Mouse (Mus musculus): Measurements from ENCODE around the gene Gm11042. TPM values are rescaled to one million over a fixed set of nuclear protein-coding genes. Genes with fewer than 3 reads are reported as not detected.

Gene Gm11042
- not detected in 2 replicates for polyA plus RNA-seq (2014; fragmentation: Nextera tagmentation; extraction: Ambion mirVana)

DNA sequence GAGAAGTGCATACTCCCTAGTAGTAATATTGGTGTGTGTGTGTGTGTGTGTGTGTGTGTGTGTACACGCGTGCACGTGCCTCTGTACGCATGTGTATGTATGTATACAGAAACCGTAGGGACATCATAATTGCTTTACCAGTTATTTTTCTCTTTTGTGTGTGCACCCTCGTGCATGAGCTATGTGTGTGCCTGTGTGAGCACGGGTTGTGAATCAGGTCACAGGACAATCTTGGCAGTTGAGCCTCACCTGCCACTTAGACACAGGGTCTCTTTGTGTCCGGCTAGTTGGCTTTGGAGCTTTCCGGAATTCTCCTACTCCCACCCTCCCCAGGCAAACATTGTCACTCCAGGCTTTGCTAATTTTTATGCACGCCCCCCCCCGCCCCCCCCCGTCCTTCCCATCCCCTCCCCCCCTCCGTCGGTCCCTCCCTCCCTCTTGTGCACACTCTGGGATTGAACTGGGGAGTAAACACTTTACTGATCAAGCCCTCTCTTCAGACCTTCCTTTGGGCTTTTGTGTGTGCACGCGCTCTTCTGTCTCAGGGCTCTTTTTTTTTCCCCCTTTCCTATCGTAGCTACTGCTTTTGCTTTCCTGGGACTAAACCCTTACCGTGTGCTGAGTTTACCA is at the start of gene Gm11042:
Gene Gm11042, minus strand, starts transcription at position 51 of the 630 bp plus-strand sequence.
- ATAC-seq (replicated peaks; ENCODE audit: low FRiP score, low TSS enrichment, low read depth) (peak; percentile 59), DNase-seq (ENCODE audit: low spot score) (peak; percentile 60)
- no peaks in the 10 kb centered on the region for H3K9me3 ChIP-seq (ENCODE audit: control insufficient read depth, low read length)
- peak within 1 kb of the TSS; percentile 62 for H3K4me2 ChIP-seq (ENCODE audit: low read length)
- peak within 1 kb of the TSS; percentile 63 for H3K9ac ChIP-seq (ENCODE audit: low read length)
- H3K27ac ChIP-seq (ENCODE audit: low read depth): no peak within 1 kb of the TSS
- no peaks in the 10 kb centered on the region for H3K36me3 ChIP-seq (ENCODE audit: control insufficient read depth, insufficient read depth, low read length)
- H3K27me3 ChIP-seq (replicated peaks; ENCODE audit: control insufficient read depth, insufficient read depth, low read length): no peaks in the 10 kb centered on the region
- peak within 1 kb of the TSS; percentile 51 for H3K4me3 ChIP-seq (ENCODE audit: low read depth, low read length)
- 30% methylated on average over 15 of the region's 18 CpGs for WGBS
- no peaks in the 10 kb centered on the region for H3K4me1 ChIP-seq (replicated peaks; ENCODE audit: control insufficient read depth, insufficient read depth, low read length)

DNA sequence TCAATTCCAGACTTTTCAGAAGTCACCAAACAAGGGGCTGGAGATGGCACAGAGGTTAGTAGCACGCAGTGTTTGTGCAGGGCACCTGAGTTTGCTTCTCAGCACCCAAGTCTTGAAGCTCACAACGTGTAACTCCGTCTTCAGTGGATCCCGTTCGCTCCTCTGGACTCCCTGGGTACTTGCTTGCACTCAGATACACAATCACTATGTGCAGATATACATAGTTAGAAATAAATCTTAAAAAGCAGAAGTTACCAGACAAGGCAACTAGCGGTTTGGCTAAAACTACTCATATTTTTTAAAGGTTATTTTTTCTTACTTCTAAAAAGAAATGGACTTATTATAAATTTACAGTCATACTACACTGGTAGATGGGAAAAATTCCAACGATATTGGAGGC is 48.3 kb upstream of the Gm11042 start:
- no peak for DNase-seq (ENCODE audit: low spot score)
- Histone ChIP-seq H3K4me2 (ENCODE audit: low read length) (no peak overlapping the region), H3K9ac (ENCODE audit: low read length) (no peak overlapping the region), H3K27me3 (replicated peaks; ENCODE audit: control insufficient read depth, insufficient read depth, low read length) (no peaks in the 10 kb centered on the region), H3K36me3 (ENCODE audit: control insufficient read depth, insufficient read depth, low read length) (no peaks in the 10 kb centered on the region), H3K27ac (ENCODE audit: low read depth) (no peak overlapping the region), H3K4me3 (ENCODE audit: low read depth, low read length) (no peak overlapping the region), H3K9me3 (ENCODE audit: control insufficient read depth, low read length) (no peaks in the 10 kb centered on the region), H3K4me1 (replicated peaks; ENCODE audit: control insufficient read depth, insufficient read depth, low read length) (no peaks in the 10 kb centered on the region)
- WGBS: 86% methylated on average over 7 of the region's 7 CpGs
- no peak for ATAC-seq (replicated peaks; ENCODE audit: low FRiP score, low TSS enrichment, low read depth)

DNA sequence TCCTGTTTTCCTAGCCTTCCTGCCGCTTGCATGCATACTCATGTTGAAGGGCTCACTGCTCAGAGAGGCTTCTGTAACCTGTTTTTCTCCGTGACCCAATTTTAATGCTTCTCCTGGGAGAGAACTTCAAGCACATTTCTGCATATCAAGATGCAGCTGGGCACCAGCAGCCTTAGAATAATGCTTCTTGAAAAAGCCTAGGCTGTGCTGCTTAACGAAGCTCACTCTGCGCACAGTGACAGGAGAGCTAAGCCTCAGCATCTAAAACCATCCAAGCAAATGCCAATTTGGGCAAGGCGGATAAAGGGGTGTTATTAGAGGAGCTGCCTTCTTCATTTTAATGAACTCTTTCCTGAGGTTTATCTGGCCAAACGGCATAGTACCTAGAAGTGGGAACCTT is 46.9 kb upstream of the Gm11042 start:
- no peak for DNase-seq (ENCODE audit: low spot score)
- 85% methylated on average over 6 of the region's 6 CpGs for WGBS
- no peak overlapping the region for H3K9ac ChIP-seq (ENCODE audit: low read length)
- H3K4me3 ChIP-seq (ENCODE audit: low read depth, low read length): no peak overlapping the region
- H3K27ac ChIP-seq (ENCODE audit: low read depth): no peak overlapping the region
- ATAC-seq (replicated peaks; ENCODE audit: low FRiP score, low TSS enrichment, low read depth): no peak
- H3K4me2 ChIP-seq (ENCODE audit: low read length): no peak overlapping the region
- H3K27me3 ChIP-seq (replicated peaks; ENCODE audit: control insufficient read depth, insufficient read depth, low read length): no peaks in the 10 kb centered on the region
- H3K36me3 ChIP-seq (ENCODE audit: control insufficient read depth, insufficient read depth, low read length): no peaks in the 10 kb centered on the region
- no peaks in the 10 kb centered on the region for H3K9me3 ChIP-seq (ENCODE audit: control insufficient read depth, low read length)
- H3K4me1 ChIP-seq (replicated peaks; ENCODE audit: control insufficient read depth, insufficient read depth, low read length): no peaks in the 10 kb centered on the region

DNA sequence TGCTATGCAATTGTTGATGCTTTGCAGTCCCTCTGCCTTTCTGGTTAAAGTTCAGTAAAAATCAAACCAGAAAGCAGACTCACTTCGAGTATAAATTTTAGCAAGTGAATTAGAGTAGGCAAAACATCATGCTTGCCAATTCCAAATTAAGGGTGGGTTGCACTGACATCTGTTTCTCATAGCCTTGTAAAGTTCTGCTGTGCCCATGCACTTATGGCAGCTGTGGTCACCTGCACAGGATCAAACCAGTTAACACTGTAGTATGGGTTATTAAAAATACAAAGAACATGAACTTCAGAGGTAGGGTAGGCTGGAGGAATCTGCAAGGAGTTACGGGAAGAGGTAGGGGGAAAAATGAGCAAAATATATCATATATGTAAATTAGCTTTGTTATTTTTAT is 46.3 kb upstream of the Gm11042 start:
- Histone ChIP-seq H3K9ac (ENCODE audit: low read length) (no peak overlapping the region), H3K4me3 (ENCODE audit: low read depth, low read length) (no peak overlapping the region), H3K27me3 (replicated peaks; ENCODE audit: control insufficient read depth, insufficient read depth, low read length) (no peaks in the 10 kb centered on the region), H3K4me1 (replicated peaks; ENCODE audit: control insufficient read depth, insufficient read depth, low read length) (no peaks in the 10 kb centered on the region), H3K9me3 (ENCODE audit: control insufficient read depth, low read length) (no peaks in the 10 kb centered on the region), H3K4me2 (ENCODE audit: low read length) (no peak overlapping the region), H3K36me3 (ENCODE audit: control insufficient read depth, insufficient read depth, low read length) (no peaks in the 10 kb centered on the region), H3K27ac (ENCODE audit: low read depth) (no peak overlapping the region)
- DNase-seq (ENCODE audit: low spot score): no peak
- WGBS: 69% methylated on average over 2 of the region's 2 CpGs
- no peak for ATAC-seq (replicated peaks; ENCODE audit: low FRiP score, low TSS enrichment, low read depth)

DNA sequence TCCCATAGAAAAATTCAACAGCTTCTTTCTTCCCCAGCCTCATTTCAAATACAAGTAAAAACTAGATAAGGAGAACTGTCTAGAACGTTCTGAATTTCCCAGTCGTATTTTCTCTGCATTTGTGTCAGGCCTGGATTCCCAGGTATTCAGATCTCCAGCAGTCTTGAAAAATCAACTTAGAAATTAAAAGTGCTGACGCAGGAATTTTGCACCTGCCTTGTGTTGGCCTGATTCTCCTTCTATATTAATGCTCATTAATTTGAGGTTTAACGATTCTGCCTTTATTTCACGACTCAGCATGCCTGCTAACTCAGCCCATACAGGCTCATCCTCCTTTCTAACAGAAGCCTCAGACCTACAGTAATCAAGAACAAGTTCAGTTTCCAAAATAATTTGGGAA is 43.6 kb upstream of the Gm11042 start:
- Histone ChIP-seq H3K9me3 (ENCODE audit: control insufficient read depth, low read length) (no peaks in the 10 kb centered on the region), H3K4me1 (replicated peaks; ENCODE audit: control insufficient read depth, insufficient read depth, low read length) (no peaks in the 10 kb centered on the region), H3K27me3 (replicated peaks; ENCODE audit: control insufficient read depth, insufficient read depth, low read length) (no peaks in the 10 kb centered on the region), H3K27ac (ENCODE audit: low read depth) (no peak overlapping the region), H3K9ac (ENCODE audit: low read length) (no peak overlapping the region), H3K36me3 (ENCODE audit: control insufficient read depth, insufficient read depth, low read length) (no peaks in the 10 kb centered on the region), H3K4me3 (ENCODE audit: low read depth, low read length) (no peak overlapping the region), H3K4me2 (ENCODE audit: low read length) (no peak overlapping the region)
- WGBS: 83% methylated on average over 5 of the region's 5 CpGs
- ATAC-seq (replicated peaks; ENCODE audit: low FRiP score, low TSS enrichment, low read depth) (no peak), DNase-seq (ENCODE audit: low spot score) (no peak)

DNA sequence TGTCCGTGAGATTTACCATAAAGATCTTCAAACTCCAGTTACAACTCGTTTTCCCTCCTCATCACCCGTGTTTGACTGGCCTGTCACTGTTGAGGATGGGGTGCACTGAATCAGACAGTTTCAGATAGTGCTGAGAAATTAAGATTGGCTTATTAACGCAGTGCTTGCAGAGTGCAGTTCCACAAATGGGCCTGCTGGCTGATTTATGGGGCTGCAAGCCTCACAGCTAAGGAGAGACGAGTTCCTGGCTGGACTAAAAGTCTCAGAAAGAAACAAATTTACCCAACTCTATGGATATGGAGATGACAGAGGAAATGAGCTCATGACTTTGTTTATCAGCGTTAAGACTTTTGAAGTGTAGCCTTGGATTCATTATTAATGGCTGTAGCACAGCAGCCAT is 41.6 kb upstream of the Gm11042 start:
- DNase-seq (ENCODE audit: low spot score) (no peak), ATAC-seq (replicated peaks; ENCODE audit: low FRiP score, low TSS enrichment, low read depth) (no peak)
- Histone ChIP-seq H3K36me3 (ENCODE audit: control insufficient read depth, insufficient read depth, low read length) (no peaks in the 10 kb centered on the region), H3K4me2 (ENCODE audit: low read length) (no peak overlapping the region), H3K9ac (ENCODE audit: low read length) (no peak overlapping the region), H3K9me3 (ENCODE audit: control insufficient read depth, low read length) (no peaks in the 10 kb centered on the region), H3K27ac (ENCODE audit: low read depth) (no peak overlapping the region), H3K4me3 (ENCODE audit: low read depth, low read length) (no peak overlapping the region), H3K27me3 (replicated peaks; ENCODE audit: control insufficient read depth, insufficient read depth, low read length) (no peaks in the 10 kb centered on the region), H3K4me1 (replicated peaks; ENCODE audit: control insufficient read depth, insufficient read depth, low read length) (no peaks in the 10 kb centered on the region)
- 40% methylated on average over 6 of the region's 6 CpGs for WGBS

DNA sequence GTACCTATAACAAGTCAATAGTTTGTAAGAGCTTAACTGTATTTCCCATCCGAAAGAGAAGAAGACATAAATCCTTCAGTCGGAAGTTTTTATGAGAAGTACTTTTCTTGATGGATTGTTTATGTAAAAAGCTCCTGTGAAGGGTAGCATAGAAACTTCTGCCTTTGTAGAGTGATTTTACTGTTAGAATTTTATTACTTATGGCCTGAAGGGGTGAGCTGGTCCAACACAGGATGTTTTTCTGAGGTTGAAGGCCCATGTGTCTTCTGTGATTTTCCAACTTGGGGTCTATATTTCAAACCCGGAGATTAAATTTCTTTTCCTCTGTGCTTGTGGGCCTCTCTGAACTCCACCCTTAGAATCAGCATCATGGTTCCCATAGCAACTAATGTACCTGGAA is 26.5 kb upstream of the Gm11042 start:
- ATAC-seq (replicated peaks; ENCODE audit: low FRiP score, low TSS enrichment, low read depth): no peak

DNA sequence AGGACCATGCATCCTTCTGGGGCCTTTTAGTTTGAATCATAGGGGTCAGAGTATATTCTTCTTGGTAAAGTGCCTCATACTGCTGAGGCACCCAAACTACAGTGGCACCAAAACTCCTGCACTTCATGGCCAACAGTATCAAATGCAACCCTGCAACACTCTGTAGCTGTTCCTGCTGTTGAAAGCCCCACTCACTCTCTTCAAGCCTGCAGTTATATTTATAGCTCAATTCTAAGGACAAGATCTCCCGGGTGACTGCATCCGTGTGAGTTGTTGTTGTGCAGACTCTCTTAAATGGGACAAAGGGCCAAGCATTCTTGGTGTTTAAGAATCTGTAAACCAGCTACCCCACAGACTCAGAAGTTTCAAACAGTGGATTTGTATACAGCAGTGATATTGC is 23.9 kb upstream of the Gm11042 start:
- no peak overlapping the region for H3K27ac ChIP-seq (ENCODE audit: low read depth)
- 49% methylated on average over 2 of the region's 2 CpGs for WGBS
- DNase-seq (ENCODE audit: low spot score): no peak

More for the DNA sequence above, 26.5 kb upstream of the Gm11042 start:
- no peak overlapping the region for H3K4me3 ChIP-seq (ENCODE audit: low read depth, low read length)
- H3K36me3 ChIP-seq (ENCODE audit: control insufficient read depth, insufficient read depth, low read length): no peaks in the 10 kb centered on the region
- no peak overlapping the region for H3K9ac ChIP-seq (ENCODE audit: low read length)
- no peaks in the 10 kb centered on the region for H3K27me3 ChIP-seq (replicated peaks; ENCODE audit: control insufficient read depth, insufficient read depth, low read length)
- no peak overlapping the region for H3K27ac ChIP-seq (ENCODE audit: low read depth)
- no peak for DNase-seq (ENCODE audit: low spot score)
- no peaks in the 10 kb centered on the region for H3K4me1 ChIP-seq (replicated peaks; ENCODE audit: control insufficient read depth, insufficient read depth, low read length)
- no peak overlapping the region for H3K4me2 ChIP-seq (ENCODE audit: low read length)
- no peaks in the 10 kb centered on the region for H3K9me3 ChIP-seq (ENCODE audit: control insufficient read depth, low read length)
- WGBS: 57% methylated on average over 3 of the region's 3 CpGs

DNA sequence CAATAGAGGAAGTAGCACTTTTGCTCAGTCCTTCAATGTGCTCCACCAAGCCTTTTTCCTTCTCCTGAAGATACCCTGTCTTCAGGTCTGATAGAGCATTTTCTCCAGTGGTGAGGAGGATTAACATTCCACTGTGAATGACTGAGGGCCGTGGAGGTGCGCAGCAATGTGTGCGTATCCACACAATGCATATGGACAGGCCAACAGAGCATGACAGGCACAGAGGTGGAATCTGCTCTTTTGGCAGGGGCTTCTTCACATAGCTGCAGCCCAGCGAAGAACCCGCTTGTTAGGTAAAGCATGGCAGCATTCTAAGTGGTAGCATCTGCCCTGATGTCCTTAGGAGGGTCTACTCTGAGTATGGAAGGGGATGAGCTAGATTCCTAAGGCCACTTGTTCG is 17.5 kb upstream of the Gm11042 start:
- H3K9me3 ChIP-seq (ENCODE audit: control insufficient read depth, low read length): no peaks in the 10 kb centered on the region
- H3K4me1 ChIP-seq (replicated peaks; ENCODE audit: control insufficient read depth, insufficient read depth, low read length): no peaks in the 10 kb centered on the region
- 94% methylated on average over 6 of the region's 6 CpGs for WGBS
- H3K4me2 ChIP-seq (ENCODE audit: low read length): no peak overlapping the region
- no peak for DNase-seq (ENCODE audit: low spot score)
- no peaks in the 10 kb centered on the region for H3K36me3 ChIP-seq (ENCODE audit: control insufficient read depth, insufficient read depth, low read length)
- no peak for ATAC-seq (replicated peaks; ENCODE audit: low FRiP score, low TSS enrichment, low read depth)
- no peak overlapping the region for H3K27ac ChIP-seq (ENCODE audit: low read depth)
- H3K4me3 ChIP-seq (ENCODE audit: low read depth, low read length): no peak overlapping the region
- no peaks in the 10 kb centered on the region for H3K27me3 ChIP-seq (replicated peaks; ENCODE audit: control insufficient read depth, insufficient read depth, low read length)
- H3K9ac ChIP-seq (ENCODE audit: low read length): no peak overlapping the region

More for the DNA sequence above, 23.9 kb upstream of the Gm11042 start:
- Histone ChIP-seq H3K27me3 (replicated peaks; ENCODE audit: control insufficient read depth, insufficient read depth, low read length) (no peaks in the 10 kb centered on the region), H3K36me3 (ENCODE audit: control insufficient read depth, insufficient read depth, low read length) (no peaks in the 10 kb centered on the region), H3K9me3 (ENCODE audit: control insufficient read depth, low read length) (no peaks in the 10 kb centered on the region), H3K9ac (ENCODE audit: low read length) (no peak overlapping the region), H3K4me1 (replicated peaks; ENCODE audit: control insufficient read depth, insufficient read depth, low read length) (no peaks in the 10 kb centered on the region), H3K4me2 (ENCODE audit: low read length) (no peak overlapping the region), H3K4me3 (ENCODE audit: low read depth, low read length) (no peak overlapping the region)
- no peak for ATAC-seq (replicated peaks; ENCODE audit: low FRiP score, low TSS enrichment, low read depth)

All from intestine, embryonic 14.5 days (tissue).